Mouse (Mus musculus) G1E (cell line): Measurements from ENCODE around the gene Syt16.

Source experiments
- CTCF ChIP-seq: IDR thresholded peaks from 2 replicates; pipeline ENCODE4 v1.5.1; 2012; ENCODE audit warnings: low read depth, low read length, inconsistent platforms, mixed read lengths
- GATA1 ChIP-seq: IDR thresholded peaks from 2 replicates; pipeline ENCODE4 v1.6.1; 2012; ENCODE audit warnings: borderline replicate concordance, low read length, inconsistent platforms, mixed read lengths

DNA sequence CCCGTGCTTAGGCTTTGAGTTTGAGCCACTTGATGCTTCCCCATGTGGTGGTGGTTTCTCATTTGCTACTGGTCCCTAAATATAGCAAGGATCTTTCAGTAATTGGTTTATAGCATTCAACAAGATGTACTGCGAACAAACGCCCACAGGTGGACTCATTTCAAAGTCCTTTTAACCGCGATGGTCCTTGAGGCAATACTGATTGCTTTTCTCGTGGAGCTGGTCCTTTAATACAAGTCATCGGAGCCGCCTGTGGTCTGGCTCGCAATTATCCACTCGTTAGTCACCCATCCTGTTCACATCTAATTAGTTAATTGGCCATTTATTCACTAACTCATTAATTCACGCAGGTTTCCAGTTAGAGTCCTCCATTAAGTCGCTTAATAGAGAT lies 560 bp upstream of the Syt16 start:
- TF ChIP-seq GATA1, result no peak
- no peak for TF ChIP-seq CTCF
